Mouse (Mus musculus) heart, embryonic 10.5 days (tissue): ENCODE measurements around the gene Pyroxd1. TPM values are rescaled to one million over a fixed set of nuclear protein-coding genes. Genes with fewer than 3 reads are reported as not detected.
A peak's percentile ranks its signal among the peaks of the same experiment; 100 is the strongest.
"Not testable (repeated sequence)": the region's sequence is repeated elsewhere in the genome, so short reads cannot be mapped to it uniquely, and the experiment has no call there.

Experiments used
- DNase-seq: peaks from one replicate; pipeline ENCODE4 v3.0.0-alpha.2; 2017; ENCODE audit warnings: low spot score
- H3K27ac ChIP-seq: fragments of 300-500 bp; sonication (generic); 2 replicates; pipeline ENCODE4 v1.5.1; 2016; ENCODE audit warnings: mild to moderate bottlenecking
- H3K27me3 ChIP-seq: fragments of 300-500 bp; sonication (generic); 2 replicates; pipeline ENCODE4 v1.6.1; 2016; ENCODE audit warnings: mild to moderate bottlenecking; ENCODE audit not compliant: poor library complexity, insufficient read depth, severe bottlenecking
- H3K36me3 ChIP-seq: fragments of 300-500 bp; sonication (generic); 2 replicates; pipeline ENCODE4 v1.6.1; 2016; ENCODE audit warnings: mild to moderate bottlenecking, moderate library complexity
- H3K4me1 ChIP-seq: fragments of 300-500 bp; sonication (generic); 2 replicates; pipeline ENCODE4 v1.6.1; 2016; ENCODE audit warnings: mild to moderate bottlenecking
- H3K4me3 ChIP-seq: fragments of 300-500 bp; sonication (generic); 2 replicates; pipeline ENCODE4 v1.5.1; 2016; ENCODE audit warnings: mild to moderate bottlenecking, moderate library complexity
- H3K9me3 ChIP-seq: fragments of 300-500 bp; sonication (generic); 2 replicates; pipeline ENCODE4 v1.6.1; 2016; ENCODE audit warnings: mild to moderate bottlenecking, moderate library complexity
- WGBS: fragments of 180-500 bp; shearing (Covaris S2); methylation state at CpG from one replicate; pipeline ENCODE4 v1.1.7; 2016; 5-methylcytosine and 5-hydroxymethylcytosine counted together
- polyA plus RNA-seq: library from polyadenylated mRNA; unstranded; fragments of >200 nt; fragmentation: Nextera tagmentation; extraction: Ambion mirVana; gene quantifications from 2 replicates; pipeline ENCODE4 v1.2.1, GENCODE M21; 2016

Gene Pyroxd1
- polyA plus RNA-seq, 1 experiment from 2014 or later, result 13.8 TPM

DNA sequence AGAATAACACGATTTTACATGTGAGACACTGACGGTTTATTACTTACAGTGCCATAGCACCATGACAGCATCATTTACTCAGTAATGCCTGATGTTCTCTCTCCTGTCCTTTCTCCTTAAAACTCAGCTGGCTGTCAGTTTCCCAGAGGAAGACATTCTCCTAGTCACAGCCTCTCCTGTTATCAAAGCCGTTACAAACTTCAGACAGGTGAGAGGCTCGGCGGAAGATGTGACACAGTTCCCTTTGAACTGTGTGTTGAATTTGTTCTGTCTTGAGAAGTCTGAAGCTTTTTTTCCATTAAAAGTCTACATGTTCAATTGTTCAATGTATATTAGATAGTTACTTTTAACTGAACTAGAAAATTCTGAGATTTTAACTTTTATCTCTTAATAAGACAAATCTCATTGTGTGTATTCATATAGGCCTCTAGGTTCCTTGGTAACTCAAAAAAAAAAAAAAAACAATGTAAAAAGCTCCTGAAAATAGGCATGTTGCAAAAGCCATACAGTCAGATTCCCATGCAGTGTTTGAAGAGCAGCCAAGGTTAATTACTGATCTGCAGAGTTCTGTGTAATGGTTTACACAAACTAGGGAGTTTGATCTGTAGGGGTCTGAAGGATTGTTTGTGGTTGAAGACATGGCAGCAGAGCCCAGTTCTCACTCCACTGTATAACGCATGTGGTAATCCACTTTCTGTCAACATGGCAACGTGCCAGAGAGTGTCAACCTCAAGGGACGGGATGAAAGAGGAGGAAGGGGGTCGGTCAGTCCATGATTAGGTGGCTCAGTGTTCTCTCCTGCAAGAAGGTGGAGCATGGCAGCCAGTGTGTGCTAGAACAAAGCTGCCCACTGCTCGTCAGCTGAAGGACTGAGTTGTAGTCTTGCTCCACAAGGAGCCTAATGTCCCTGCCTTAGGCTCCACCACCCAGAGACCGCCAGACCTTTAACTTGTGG lies 2.3 kb downstream of the Pyroxd1 start:
- peak; percentile 70 for DNase-seq
- Histone ChIP-seq H3K27ac (no peak overlapping the region), H3K4me1 (peaks cover 5% of the 10 kb centered on the region; the same call in 1 of the 2 replicates), H3K4me3 (no peak overlapping the region), H3K9me3 (no peaks in the 10 kb centered on the region), H3K27me3 (no peaks in the 10 kb centered on the region), H3K36me3 (peaks cover 32% of the 10 kb centered on the region)
- WGBS, result 75% methylated on average over 11 of the region's 11 CpGs

DNA sequence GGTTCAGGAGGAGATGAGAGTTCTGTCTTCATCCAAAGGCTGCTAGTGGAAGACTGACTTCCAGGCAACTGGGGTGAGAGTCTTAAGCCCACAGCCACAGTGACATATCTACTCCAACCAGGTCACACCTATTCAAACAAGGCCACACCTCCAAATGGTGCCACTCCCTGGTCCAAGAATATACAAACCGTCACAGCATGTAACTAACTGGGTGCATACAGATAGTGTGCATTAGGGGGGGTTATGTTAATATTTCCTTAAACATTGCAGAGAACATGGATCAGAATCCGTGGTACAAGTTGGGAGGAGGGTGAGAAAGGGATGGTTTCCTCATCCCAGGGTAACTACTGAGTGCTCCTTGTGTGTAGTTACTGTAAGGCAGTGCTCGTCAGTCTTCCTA lies 6.6 kb downstream of the Pyroxd1 start:
- DNase-seq, H3K4me1 ChIP-seq, H3K27ac ChIP-seq, H3K4me3 ChIP-seq, H3K9me3 ChIP-seq, H3K27me3 ChIP-seq: not testable (repeated sequence)
- peaks cover 56% of the 10 kb centered on the region for H3K36me3 ChIP-seq
- WGBS, result 85% methylated on average over 3 of the region's 3 CpGs

DNA sequence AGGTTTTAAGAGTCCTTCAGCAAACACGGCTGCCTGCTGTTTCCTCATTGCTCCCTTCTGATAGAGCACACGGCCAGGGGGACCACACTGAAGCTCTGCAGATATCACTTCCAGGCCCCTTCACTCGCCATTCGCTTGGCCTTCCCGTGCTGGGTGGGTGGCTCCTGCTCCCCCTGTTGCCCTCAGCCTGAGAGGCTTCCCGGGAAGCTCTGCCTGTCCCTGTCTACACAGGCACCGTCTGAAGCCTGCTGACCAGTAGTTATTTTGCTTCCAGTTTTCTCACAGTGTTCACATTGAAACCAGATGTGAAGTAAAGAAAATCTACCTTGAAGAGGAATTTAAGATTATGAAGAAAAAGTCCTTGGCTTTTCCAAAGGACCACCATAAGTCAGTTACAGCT lies 11.7 kb downstream of the Pyroxd1 start:
- Histone ChIP-seq H3K9me3 (no peaks in the 10 kb centered on the region), H3K4me1 (no peaks in the 10 kb centered on the region), H3K36me3 (peaks cover 77% of the 10 kb centered on the region), H3K27me3 (no peaks in the 10 kb centered on the region), H3K27ac (no peak overlapping the region), H3K4me3 (no peak overlapping the region)
- 73% methylated on average over 7 of the region's 7 CpGs for WGBS
- no peak for DNase-seq

DNA sequence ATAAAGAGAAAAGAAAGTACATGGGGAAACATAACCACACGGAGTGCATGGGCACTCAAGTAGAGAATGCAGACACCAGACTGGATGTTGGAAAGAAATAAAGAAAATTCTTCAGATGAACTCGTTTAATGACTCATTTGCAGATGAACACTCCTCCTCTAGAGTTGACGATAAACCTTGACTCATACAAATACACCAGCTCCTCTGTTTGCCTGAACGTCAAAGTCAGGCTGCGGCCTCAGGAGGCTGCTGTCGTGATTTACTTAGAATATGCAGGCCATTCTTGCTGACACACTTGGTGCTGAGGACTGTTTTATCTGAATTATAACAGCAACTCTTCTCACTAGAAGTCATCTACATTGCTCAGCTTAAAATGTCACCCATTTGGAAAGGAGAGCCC lies 16.6 kb downstream of the Pyroxd1 start:
- peaks cover 78% of the 10 kb centered on the region for H3K36me3 ChIP-seq
- H3K4me1 ChIP-seq, result no peaks in the 10 kb centered on the region
- no peak overlapping the region for H3K27ac ChIP-seq
- no peaks in the 10 kb centered on the region for H3K9me3 ChIP-seq
- no peak for DNase-seq
- H3K4me3 ChIP-seq, result no peak overlapping the region
- no peaks in the 10 kb centered on the region for H3K27me3 ChIP-seq
- WGBS, result 92% methylated on average over 6 of the region's 6 CpGs

DNA sequence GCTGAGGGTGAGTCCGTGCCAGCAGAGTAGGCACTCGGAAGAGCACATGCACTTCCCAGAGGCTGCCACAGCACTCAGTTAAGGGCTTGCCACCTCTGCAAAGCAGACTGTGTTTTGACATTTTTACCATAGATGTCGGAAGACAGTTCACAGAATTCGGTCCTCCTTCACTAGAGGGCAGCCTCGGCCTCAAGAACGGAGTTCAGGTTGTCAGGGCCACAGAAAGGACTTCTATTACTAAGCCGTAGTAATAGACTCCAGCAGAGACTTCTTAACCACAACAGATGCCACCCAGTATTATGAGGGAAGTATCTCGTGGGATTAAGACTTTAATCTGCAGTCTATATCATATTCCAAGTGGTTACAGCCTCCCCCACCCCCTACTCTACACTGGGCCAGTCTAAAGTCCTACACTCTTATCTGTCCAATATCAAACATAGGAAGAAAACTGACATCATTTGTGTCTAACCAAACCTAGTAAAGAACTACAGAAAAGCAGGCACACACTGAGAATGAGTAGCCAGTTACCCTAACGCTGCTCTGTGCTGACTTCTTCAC lies 17.6 kb downstream of the Pyroxd1 start:
- WGBS, result 74% methylated on average over 9 of the region's 9 CpGs
- DNase-seq, result no peak
- no peaks in the 10 kb centered on the region for H3K9me3 ChIP-seq

DNA sequence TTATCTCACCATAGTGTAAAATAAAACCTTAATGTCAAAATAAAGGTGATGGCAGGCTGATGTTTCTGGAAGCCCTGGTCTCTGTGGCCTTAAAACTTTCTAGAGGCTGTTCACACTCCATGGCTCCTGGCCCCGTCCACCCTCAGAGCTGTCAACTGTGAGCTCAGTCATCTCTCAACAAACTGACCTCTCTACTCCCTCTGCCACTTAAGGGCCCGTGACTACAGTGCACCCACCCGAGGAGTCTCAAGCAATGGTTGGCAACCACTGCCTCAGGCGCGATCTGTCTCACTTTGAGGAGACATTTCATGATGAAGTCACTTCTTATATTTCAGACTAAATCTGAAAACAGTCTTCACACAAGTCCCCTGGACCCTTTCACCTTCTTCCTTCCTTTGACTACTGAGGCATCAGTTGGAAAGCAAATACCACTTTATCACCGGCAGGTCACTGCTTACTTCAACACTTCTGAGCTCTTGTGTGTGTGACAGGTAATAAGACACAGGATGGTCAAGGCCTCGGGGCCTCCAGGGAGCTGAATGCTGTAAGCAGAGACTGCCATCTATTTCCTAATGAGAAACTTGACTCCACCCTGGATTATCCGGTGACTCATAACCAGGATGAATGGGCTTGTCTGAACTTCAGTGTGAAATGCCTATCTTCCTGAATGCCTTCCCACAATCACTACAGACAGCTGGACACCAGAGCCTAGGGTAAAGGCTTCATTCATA lies 20.5 kb downstream of the Pyroxd1 start:
- Histone ChIP-seq H3K36me3 (peaks cover 64% of the 10 kb centered on the region), H3K27me3 (no peaks in the 10 kb centered on the region), H3K9me3 (no peaks in the 10 kb centered on the region), H3K27ac (no peak overlapping the region), H3K4me3 (no peak overlapping the region), H3K4me1 (no peaks in the 10 kb centered on the region)
- no peak for DNase-seq
- 81% methylated on average over 8 of the region's 8 CpGs for whole genome bisulfite sequencing

More for the DNA sequence above, 17.6 kb downstream of the Pyroxd1 start:
- H3K27me3 ChIP-seq, result no peaks in the 10 kb centered on the region
- no peak overlapping the region for H3K4me3 ChIP-seq
- no peak overlapping the region for H3K27ac ChIP-seq
- no peaks in the 10 kb centered on the region for H3K4me1 ChIP-seq
- H3K36me3 ChIP-seq, result peaks cover 81% of the 10 kb centered on the region

DNA sequence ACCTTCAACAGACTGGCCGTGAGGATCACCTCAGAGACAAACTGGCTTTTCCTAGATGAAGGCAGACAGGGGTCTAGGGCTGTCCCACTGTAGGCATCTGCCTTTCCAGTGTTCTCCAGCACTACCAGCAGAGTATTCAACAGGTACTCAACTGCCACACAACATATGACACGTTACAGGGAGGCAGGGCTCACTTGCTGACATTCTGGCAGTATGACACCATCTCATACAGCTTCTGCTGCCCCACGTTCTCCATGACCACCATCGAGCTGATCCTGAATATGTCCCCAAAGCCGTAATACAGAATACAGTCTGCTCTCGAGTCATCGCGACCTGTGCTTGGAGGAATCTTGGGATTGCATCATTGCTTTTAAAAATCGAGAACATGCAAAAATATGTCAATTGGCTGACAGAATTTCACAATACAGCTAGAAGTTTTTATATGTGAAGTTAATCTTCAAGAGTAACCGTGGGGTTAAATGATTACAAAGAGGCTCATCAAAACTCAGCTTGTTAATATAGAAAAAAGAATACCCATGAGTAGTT lies 21.1 kb downstream of the Pyroxd1 start:
- WGBS, result 90% methylated on average over 10 of the region's 10 CpGs
- peaks cover 61% of the 10 kb centered on the region for H3K36me3 ChIP-seq

DNA sequence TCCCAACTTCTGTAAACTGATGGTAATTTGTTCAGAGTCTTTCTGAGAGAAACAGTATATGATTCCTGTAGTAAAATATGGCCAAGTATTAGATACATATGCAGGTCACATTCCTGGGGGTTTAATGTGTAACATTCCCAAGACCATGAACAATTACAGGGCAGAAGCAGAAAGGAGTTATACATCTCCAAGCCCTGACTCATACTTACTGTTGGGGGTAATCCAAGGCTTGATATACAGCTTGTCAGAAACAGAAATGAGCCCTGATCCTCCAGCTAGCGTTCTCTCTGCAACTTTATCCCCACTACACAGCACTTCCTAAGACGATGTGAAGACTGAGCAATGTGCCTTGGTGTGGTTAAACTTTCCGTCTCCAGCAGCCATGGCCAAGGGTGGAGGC lies 22.1 kb downstream of the Pyroxd1 start:
- no peak for DNase-seq
- no peaks in the 10 kb centered on the region for H3K4me1 ChIP-seq
- no peaks in the 10 kb centered on the region for H3K27me3 ChIP-seq
- 93% methylated on average over 3 of the region's 3 CpGs for WGBS
- H3K27ac ChIP-seq, result no peak overlapping the region
- no peaks in the 10 kb centered on the region for H3K9me3 ChIP-seq
- H3K36me3 ChIP-seq, result peaks cover 62% of the 10 kb centered on the region
- no peak overlapping the region for H3K4me3 ChIP-seq

More for the DNA sequence above, 21.1 kb downstream of the Pyroxd1 start:
- H3K4me3 ChIP-seq, result no peak overlapping the region
- H3K27ac ChIP-seq, result no peak overlapping the region
- H3K27me3 ChIP-seq, result no peaks in the 10 kb centered on the region
- no peaks in the 10 kb centered on the region for H3K9me3 ChIP-seq
- DNase-seq, result no peak
- H3K4me1 ChIP-seq, result no peaks in the 10 kb centered on the region

DNA sequence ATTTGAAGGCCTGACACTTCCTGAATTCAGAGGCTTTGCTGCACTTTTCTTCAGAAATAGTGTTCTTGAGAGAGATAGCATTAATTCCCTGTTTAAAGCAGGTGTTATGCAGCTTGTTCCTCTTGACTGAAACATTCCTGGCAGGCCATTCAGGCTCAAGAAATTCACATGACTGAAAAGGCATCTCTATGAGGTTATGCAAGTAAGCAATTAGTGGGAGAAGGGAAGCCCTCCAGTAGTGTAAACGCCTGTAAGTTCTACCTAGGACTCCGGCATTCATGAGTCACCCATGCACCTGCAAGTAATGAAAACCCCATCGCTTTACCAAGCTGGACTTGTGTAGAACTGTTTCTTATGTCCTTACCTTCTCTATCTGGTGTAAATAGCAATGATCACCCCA lies 24.1 kb downstream of the Pyroxd1 start:
- H3K27me3 ChIP-seq, result no peaks in the 10 kb centered on the region
- no peak overlapping the region for H3K4me3 ChIP-seq
- DNase-seq, result no peak
- WGBS, result 87% methylated on average over 3 of the region's 3 CpGs
- peaks cover 66% of the 10 kb centered on the region for H3K36me3 ChIP-seq
- H3K9me3 ChIP-seq, result no peaks in the 10 kb centered on the region
- H3K4me1 ChIP-seq, result no peaks in the 10 kb centered on the region
- no peak overlapping the region for H3K27ac ChIP-seq

DNA sequence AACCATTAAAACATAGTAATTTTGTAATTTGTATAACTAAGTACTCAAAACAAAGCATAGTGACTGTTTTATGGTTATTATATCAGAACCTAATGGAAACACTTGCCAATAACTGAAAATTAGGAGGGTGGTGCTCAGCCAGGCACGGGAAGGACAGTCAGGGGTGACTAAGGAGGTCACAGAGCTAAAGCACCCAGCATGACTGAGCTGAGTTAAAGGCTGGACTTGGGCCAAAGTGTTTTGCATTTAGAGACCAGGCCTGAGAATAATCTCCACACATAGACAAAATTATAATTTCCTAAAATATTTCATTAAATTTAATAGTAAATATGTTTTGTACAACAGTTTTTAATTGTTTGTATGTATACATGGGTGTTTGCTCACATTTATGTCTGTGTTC lies 31.6 kb downstream of the Pyroxd1 start:
- Histone ChIP-seq H3K27ac (no peak overlapping the region), H3K27me3 (no peaks in the 10 kb centered on the region), H3K4me3 (no peak overlapping the region), H3K9me3 (no peaks in the 10 kb centered on the region), H3K4me1 (no peaks in the 10 kb centered on the region), H3K36me3 (peaks cover 43% of the 10 kb centered on the region)
- 85% methylated on average over 1 of the region's 1 CpGs for WGBS
- DNase-seq, result no peak

DNA sequence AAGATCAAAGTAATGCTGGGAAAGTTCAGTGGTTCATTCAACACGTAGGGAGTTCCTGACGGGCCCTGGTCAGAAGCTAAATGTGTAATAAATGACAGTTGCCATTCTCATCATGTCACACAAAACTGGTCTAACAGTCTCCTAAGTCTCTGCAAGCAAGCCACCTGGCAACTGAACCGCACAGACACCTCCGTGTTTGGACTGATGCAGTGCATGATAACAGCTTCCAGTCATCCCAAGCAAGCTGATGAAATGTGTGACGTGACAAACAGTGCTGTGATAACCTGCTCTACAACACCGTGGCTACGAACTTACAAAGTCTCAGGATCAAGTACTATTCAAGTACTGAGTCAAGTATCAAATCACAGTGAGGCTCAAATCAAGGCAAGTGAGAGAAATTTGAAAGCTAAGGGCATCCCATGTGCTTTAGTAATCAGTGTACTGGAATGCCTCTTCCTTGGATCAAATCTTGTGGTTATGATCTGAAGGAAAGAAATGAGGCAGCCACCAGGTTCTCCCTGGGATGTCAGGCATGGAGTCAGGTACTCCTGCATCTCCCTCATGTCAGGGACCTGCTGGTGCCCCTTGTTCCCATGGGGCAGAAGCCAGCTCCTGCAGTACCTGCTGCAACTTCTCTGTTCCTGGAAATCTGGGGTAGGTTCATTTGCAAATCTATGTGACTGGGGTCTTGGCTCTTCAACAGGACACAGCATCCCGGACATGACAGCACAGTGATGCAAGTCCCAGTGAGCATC lies 33.3 kb downstream of the Pyroxd1 start:
- peaks cover 29% of the 10 kb centered on the region for H3K36me3 ChIP-seq
- DNase-seq, result no peak
- WGBS, result 84% methylated on average over 8 of the region's 8 CpGs
- no peaks in the 10 kb centered on the region for H3K4me1 ChIP-seq
- H3K9me3 ChIP-seq, result no peaks in the 10 kb centered on the region
- H3K27ac ChIP-seq, result no peak overlapping the region
- H3K27me3 ChIP-seq, result no peaks in the 10 kb centered on the region
- no peak overlapping the region for H3K4me3 ChIP-seq

DNA sequence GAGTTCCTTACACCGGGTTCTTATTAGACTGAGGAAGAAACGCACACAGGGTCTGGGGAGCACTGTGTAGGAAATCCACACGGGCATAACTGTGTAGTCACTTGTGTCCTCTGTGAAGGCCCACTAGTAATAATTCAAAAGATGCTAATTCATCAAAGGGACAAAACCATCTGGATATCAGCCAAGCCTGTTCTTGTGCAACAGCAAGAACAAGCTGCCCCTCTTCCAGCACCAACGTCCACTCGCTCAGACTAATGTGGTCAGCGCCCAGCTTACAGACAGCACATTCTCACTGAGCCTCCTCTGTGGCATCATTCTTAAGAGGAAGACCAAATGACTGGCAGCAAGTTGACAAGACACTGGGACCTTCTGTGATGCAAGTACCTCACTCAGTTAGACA lies 34.5 kb downstream of the Pyroxd1 start:
- Histone ChIP-seq H3K4me3 (no peak overlapping the region), H3K27ac (no peak overlapping the region), H3K4me1 (no peaks in the 10 kb centered on the region), H3K36me3 (peaks cover 21% of the 10 kb centered on the region), H3K27me3 (no peaks in the 10 kb centered on the region), H3K9me3 (no peaks in the 10 kb centered on the region)
- no peak for DNase-seq
- WGBS, result 96% methylated on average over 6 of the region's 6 CpGs
